Mouse (Mus musculus) kidney, adult 18-20 months (tissue): Measurements from ENCODE around the gene Ndufa4l2.

Experiments used
- DNase-seq: peaks from one replicate; pipeline ENCODE4 v3.0.0; 2021

The Ndufa4l2 gene

GRCm38 (mm10) chr10:127514764-127515163, at the start of gene Ndufa4l2:
TSS of gene Ndufa4l2 (plus strand) at chr10:127514967.
- DNase-seq, result no peak

- DNase-seq, result no peak
Measured at GRCm38 (mm10) chr10:127471281-127471988, 43.3 kb upstream of the Ndufa4l2 start.

GRCm38 (mm10) chr10:127472722-127473121, 42.0 kb upstream of the Ndufa4l2 start:
- no peak for DNase-seq

GRCm38 (mm10) chr10:127475175-127475574, 39.6 kb upstream of the Ndufa4l2 start:
- no peak for DNase-seq

- no peak for DNase-seq
Measured at GRCm38 (mm10) chr10:127476541-127476940, 38.2 kb upstream of the Ndufa4l2 start.

- no peak for DNase-seq
Measured at GRCm38 (mm10) chr10:127477301-127477700, 37.5 kb upstream of the Ndufa4l2 start.

GRCm38 (mm10) chr10:127479131-127479530, 35.6 kb upstream of the Ndufa4l2 start:
- no peak for DNase-seq

- DNase-seq, result peak; percentile 35
Measured at GRCm38 (mm10) chr10:127480833-127481813, 33.6 kb upstream of the Ndufa4l2 start.

GRCm38 (mm10) chr10:127485235-127485634, 29.5 kb upstream of the Ndufa4l2 start:
- DNase-seq, result no peak

- DNase-seq, result no peak
Measured at GRCm38 (mm10) chr10:127488856-127489255, 25.9 kb upstream of the Ndufa4l2 start.

GRCm38 (mm10) chr10:127490160-127491127, 24.3 kb upstream of the Ndufa4l2 start:
- DNase-seq, result no peak

- DNase-seq, result no peak
Measured at GRCm38 (mm10) chr10:127491128-127491512, 23.6 kb upstream of the Ndufa4l2 start.

GRCm38 (mm10) chr10:127492118-127492517, 22.6 kb upstream of the Ndufa4l2 start:
- DNase-seq, result no peak

GRCm38 (mm10) chr10:127496156-127496555, 18.6 kb upstream of the Ndufa4l2 start:
- no peak for DNase-seq

GRCm38 (mm10) chr10:127499516-127499915, 15.3 kb upstream of the Ndufa4l2 start:
- DNase-seq, result no peak

- DNase-seq, result no peak
Measured at GRCm38 (mm10) chr10:127500042-127500441, 14.7 kb upstream of the Ndufa4l2 start.

GRCm38 (mm10) chr10:127500894-127501893, 13.6 kb upstream of the Ndufa4l2 start, which contains the start of gene Stac3:
TSS of gene Stac3 (plus strand) at chr10:127501686.
- DNase-seq, result no peak

GRCm38 (mm10) chr10:127508239-127508638, 6.5 kb upstream of the Ndufa4l2 start:
- DNase-seq, result peak; percentile 80

GRCm38 (mm10) chr10:127509051-127509836, 5.5 kb upstream of the Ndufa4l2 start:
- peak; percentile 88 for DNase-seq
